Mouse (Mus musculus) ES-E14 (cell line): Measurements from ENCODE around the gene Xrcc1.

Source experiments
- HCFC1 ChIP-seq: IDR thresholded peaks from 2 replicates; pipeline ENCODE4 v1.6.1; 2012; ENCODE audit warnings: low read length, inconsistent platforms, borderline replicate concordance; ENCODE audit not compliant: insufficient read depth
- MAFK ChIP-seq: IDR thresholded peaks from 2 replicates; pipeline ENCODE4 v1.6.1; 2014; ENCODE audit warnings: mild to moderate bottlenecking, low read depth, low read length, inconsistent platforms; ENCODE audit not compliant: insufficient read depth
- ZC3H11A ChIP-seq: IDR thresholded peaks from 2 replicates; pipeline ENCODE4 v1.6.1; 2012; ENCODE audit warnings: low read depth, mild to moderate bottlenecking, inconsistent platforms, low read length, borderline replicate concordance
- ZNF384 ChIP-seq: IDR thresholded peaks from 2 replicates; pipeline ENCODE4 v1.6.1; 2012; ENCODE audit warnings: low read depth, low read length, inconsistent platforms

DNA sequence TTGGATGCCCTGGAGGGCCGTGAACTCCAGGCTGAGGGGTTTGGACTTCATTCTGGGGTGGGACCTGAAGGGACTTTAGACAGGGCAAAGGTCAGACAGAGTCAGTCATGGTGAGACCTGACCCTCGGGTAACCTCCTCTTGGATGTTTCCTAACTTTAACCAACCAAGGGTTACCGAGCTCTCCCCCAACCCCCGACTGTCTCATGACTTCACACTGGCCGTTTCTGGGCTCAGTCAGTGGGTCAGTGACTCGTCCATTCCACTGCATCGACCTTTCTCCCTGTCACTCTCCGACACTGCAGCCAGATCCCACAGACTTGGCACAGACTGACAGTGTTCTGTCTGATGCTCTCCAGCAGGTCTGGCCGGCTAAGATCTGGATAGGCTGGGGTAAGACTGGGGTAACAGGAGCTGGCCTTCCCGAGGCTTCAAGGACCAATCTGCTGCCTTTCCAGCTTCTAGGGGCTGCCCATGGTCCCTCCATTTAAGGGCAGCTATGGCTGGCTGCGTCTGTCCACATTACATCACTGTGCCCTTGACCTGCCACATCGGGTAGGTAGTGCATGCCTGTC lies 28.2 kb downstream of the Xrcc1 start:
- no peak for TF ChIP-seq ZNF384
- no peak for TF ChIP-seq ZC3H11A
- TF ChIP-seq MAFK: no peak
- no peak for TF ChIP-seq HCFC1
